ENCODE assay signal across 9 mouse cellular contexts in the genomic region with DNA sequence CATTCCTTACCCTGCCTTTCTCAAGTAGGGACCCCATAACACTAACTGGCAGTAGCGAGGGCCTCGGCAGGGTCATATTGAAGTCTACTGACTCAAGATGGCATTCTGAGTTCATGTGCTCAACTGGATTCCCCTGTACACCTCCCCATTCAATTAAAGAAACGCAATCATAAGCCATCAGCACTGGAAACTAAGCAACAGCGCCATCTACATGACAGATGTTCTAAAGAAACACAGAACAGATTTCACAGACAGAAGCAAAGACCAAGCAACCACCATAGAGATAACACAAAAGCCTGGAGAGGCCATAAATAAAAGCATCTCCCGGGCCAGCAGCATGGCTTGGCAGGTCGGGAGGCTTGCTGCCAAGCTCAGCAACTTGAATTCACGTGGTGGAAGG.
DNase-seq lines count a peak whose midpoint lies in the region; ATAC-seq and TF ChIP-seq lines count a peak whose summit lies in the region.
"Had no signal": no experiment of that assay in that cellular context is flagged by ENCODE, and none has a peak within 500 bp of the region (broad histone marks: within the 10 kb centered on the region; RNA-seq: fewer than 3 reads in every experiment).

No protein-coding gene starts in this region.

- no peaks in the 10 kb centered on the region for H3K36me3 ChIP-seq in liver, embryonic 14.5 days (replicated peaks; ENCODE audit: control insufficient read depth, insufficient read depth, low read depth)
- H3K36me3 ChIP-seq in liver, embryonic 11.5 days (ENCODE audit: control insufficient read depth, insufficient read depth, low read length) = no peaks in the 10 kb centered on the region
- no peaks in the 10 kb centered on the region for H3K36me3 ChIP-seq in forebrain, embryonic 13.5 days (ENCODE audit: poor library complexity, severe bottlenecking)
- no peaks in the 10 kb centered on the region for H3K36me3 ChIP-seq in midbrain, embryonic 14.5 days (ENCODE audit: control insufficient read depth, insufficient read depth, low read length)
- H3K36me3 ChIP-seq: embryonic facial prominence, embryonic 12.5 days; limb, embryonic 15.5 days had no signal

- no peak overlapping the region for H3K9ac ChIP-seq in liver, embryonic 14.5 days (replicated peaks)
- no peak overlapping the region for H3K9ac ChIP-seq in liver, embryonic 11.5 days (ENCODE audit: low read depth, low read length)
- H3K9ac ChIP-seq in forebrain, embryonic 13.5 days = no peak overlapping the region
- H3K9ac ChIP-seq in midbrain, embryonic 14.5 days (replicated peaks; ENCODE audit: low read length) = no peak overlapping the region
- H3K9ac ChIP-seq: embryonic facial prominence, embryonic 12.5 days; limb, embryonic 15.5 days had no signal

- no peaks in the 10 kb centered on the region for H3K9me3 ChIP-seq in liver, embryonic 14.5 days (ENCODE audit: control insufficient read depth, low read length)
- H3K9me3 ChIP-seq in liver, embryonic 11.5 days (ENCODE audit: control insufficient read depth, low read length) = no peaks in the 10 kb centered on the region
- H3K9me3 ChIP-seq in forebrain, embryonic 13.5 days (replicated peaks) = no peaks in the 10 kb centered on the region
- H3K9me3 ChIP-seq in midbrain, embryonic 14.5 days (ENCODE audit: control insufficient read depth, low read length) = no peaks in the 10 kb centered on the region
- H3K9me3 ChIP-seq: embryonic facial prominence, embryonic 12.5 days; limb, embryonic 15.5 days had no signal

- H3K27ac ChIP-seq in liver, embryonic 14.5 days = no peak overlapping the region
- no peak overlapping the region for H3K27ac ChIP-seq in liver, embryonic 11.5 days (ENCODE audit: low read depth, low read length)
- no peak overlapping the region for H3K27ac ChIP-seq in forebrain, embryonic 13.5 days
- no peak overlapping the region for H3K27ac ChIP-seq in layer of hippocampus, adult 2 months
- H3K27ac ChIP-seq in midbrain, embryonic 14.5 days (replicated peaks; ENCODE audit: low read depth, low read length) = no peak overlapping the region
- H3K27ac ChIP-seq: embryonic facial prominence, embryonic 12.5 days; limb, embryonic 15.5 days had no signal

- no peaks in the 10 kb centered on the region for H3K27me3 ChIP-seq in liver, embryonic 14.5 days (ENCODE audit: control insufficient read depth, insufficient read depth, low read length)
- no peaks in the 10 kb centered on the region for H3K27me3 ChIP-seq in liver, embryonic 11.5 days (replicated peaks; ENCODE audit: control insufficient read depth, insufficient read depth, low read length)
- no peaks in the 10 kb centered on the region for H3K27me3 ChIP-seq in forebrain, embryonic 13.5 days
- no peaks in the 10 kb centered on the region for H3K27me3 ChIP-seq in midbrain, embryonic 14.5 days (ENCODE audit: control insufficient read depth, insufficient read depth, low read length)
- H3K27me3 ChIP-seq: embryonic facial prominence, embryonic 12.5 days; limb, embryonic 15.5 days had no signal

- H3K4me3 ChIP-seq in liver, embryonic 14.5 days (ENCODE audit: insufficient read depth in 1 of 2, low read depth in 2 of 2, low read length in 2 of 2) = no peak overlapping the region
- no peak overlapping the region for H3K4me3 ChIP-seq in liver, embryonic 11.5 days (ENCODE audit: low read depth, low read length)
- no peak overlapping the region for H3K4me3 ChIP-seq in forebrain, embryonic 13.5 days
- no peak overlapping the region for H3K4me3 ChIP-seq in layer of hippocampus, adult 2 months
- H3K4me3 ChIP-seq in midbrain, embryonic 14.5 days (replicated peaks; ENCODE audit: low read depth, low read length) = no peak overlapping the region
- H3K4me3 ChIP-seq: embryonic facial prominence, embryonic 12.5 days; limb, embryonic 15.5 days had no signal

- ATAC-seq in liver, embryonic 14.5 days (ENCODE audit: insufficient read depth) = no peak
- ATAC-seq in liver, embryonic 11.5 days (replicated peaks; ENCODE audit: low FRiP score) = no peak
- ATAC-seq in forebrain, embryonic 13.5 days = peak; percentile 52
- ATAC-seq in midbrain, embryonic 14.5 days (ENCODE audit: low FRiP score, low TSS enrichment) = no peak; the same call in 1 of the 2 replicates

- no peak for TF ChIP-seq EP300 in liver, embryonic 14.5 days (IDR thresholded peaks at IDR 0.05; ENCODE audit: low read depth)

- 30% methylated on average over 7 of the region's 7 CpGs for WGBS in liver, embryonic 14.5 days (ENCODE audit: insufficient replicate concordance)
- WGBS in liver, embryonic 11.5 days = 32% methylated on average over 7 of the region's 7 CpGs
- 32% methylated on average over 7 of the region's 7 CpGs for WGBS in forebrain, embryonic 13.5 days
- WGBS in midbrain, embryonic 14.5 days = 34% methylated on average over 7 of the region's 7 CpGs

- DNase-seq in liver, embryonic 14.5 days (ENCODE audit: low read depth in 3 of 3, low spot score in 3 of 3) = no peak
- no peak for DNase-seq in liver, embryonic 11.5 days (ENCODE audit: low spot score)
- peak; percentile 47 for DNase-seq in adrenal gland, adult 2 months
- DNase-seq in layer of hippocampus, adult 2 months (ENCODE audit: low spot score in 2 of 2) = peak; percentile 56 to 58
- peak; percentile 75 for DNase-seq in midbrain, embryonic 14.5 days
- no peak for DNase-seq in spleen, postnatal 10 days (ENCODE audit: low spot score in 2 of 2)

- no peaks in the 10 kb centered on the region for H3K4me1 ChIP-seq in liver, embryonic 14.5 days (replicated peaks; ENCODE audit: control insufficient read depth in 2 of 2, insufficient read depth in 2 of 2, low read length in 1 of 2)
- H3K4me1 ChIP-seq in liver, embryonic 11.5 days (replicated peaks; ENCODE audit: control insufficient read depth, insufficient read depth, low read length) = no peaks in the 10 kb centered on the region
- H3K4me1 ChIP-seq in forebrain, embryonic 13.5 days = no peaks in the 10 kb centered on the region
- no peaks in the 10 kb centered on the region for H3K4me1 ChIP-seq in midbrain, embryonic 14.5 days (ENCODE audit: control insufficient read depth, insufficient read depth, low read length)
- H3K4me1 ChIP-seq: embryonic facial prominence, embryonic 12.5 days; limb, embryonic 15.5 days had no signal

- no peak overlapping the region for H3K4me2 ChIP-seq in liver, embryonic 14.5 days (ENCODE audit: low read depth)
- no peak overlapping the region for H3K4me2 ChIP-seq in liver, embryonic 11.5 days
- no peak overlapping the region for H3K4me2 ChIP-seq in forebrain, embryonic 13.5 days
- no peak overlapping the region for H3K4me2 ChIP-seq in midbrain, embryonic 14.5 days (ENCODE audit: low read length)
- H3K4me2 ChIP-seq: embryonic facial prominence, embryonic 12.5 days; limb, embryonic 15.5 days had no signal

- 0 out of 2 replicates have a peak, but pooled peaks have one; percentile 18 for TF ChIP-seq CTCF in liver, embryonic 14.5 days (IDR thresholded peaks at IDR 0.05; ENCODE audit: low read depth)
- TF ChIP-seq CTCF in layer of hippocampus, adult 2 months (conservative IDR thresholded peaks at IDR 0.05) = peak; percentile 82

Comparison
In these comparisons a context has a peak if more than half of its experiments do, and no peak if none do; other contexts are left out.
1. DNase-seq: peak in adrenal gland, adult 2 months (single experiment), layer of hippocampus, adult 2 months (2 of 2) and midbrain, embryonic 14.5 days (single experiment); none in liver, embryonic 14.5 days (0 of 3), liver, embryonic 11.5 days (single experiment) and spleen, postnatal 10 days (0 of 2).